Mouse (Mus musculus) C2C12 (cell line): ENCODE results near the gene Wdr66. TPM values are rescaled to one million over a fixed set of nuclear protein-coding genes. Genes with fewer than 3 reads are reported as not detected.

ENCODE experiments used
- H3K27me3 ChIP-seq: one replicate; pipeline ENCODE4 v1.6.1; 2011; ENCODE audit not compliant: control insufficient read depth, insufficient read depth, insufficient read length
- H3K36me3 ChIP-seq: one replicate; pipeline ENCODE4 v1.6.1; 2011; ENCODE audit not compliant: control insufficient read depth, insufficient read depth
- H3K4me3 ChIP-seq: one replicate; pipeline ENCODE4 v1.5.1; 2011; ENCODE audit warnings: mild to moderate bottlenecking, control low read depth; ENCODE audit not compliant: poor library complexity, insufficient read depth, severe bottlenecking
- H3K79me2 ChIP-seq: one replicate; pipeline ENCODE4 v1.6.1; 2011; ENCODE audit not compliant: control insufficient read depth, insufficient read depth
- H3K79me3 ChIP-seq: one replicate; pipeline ENCODE4 v1.6.1; 2011; ENCODE audit warnings: low read depth, control low read depth
- H3ac ChIP-seq: one replicate; pipeline ENCODE3; 2011; ENCODE audit warnings: low read depth; ENCODE audit not compliant: control insufficient read depth, insufficient read length
- CEBPB ChIP-seq: IDR thresholded peaks from one replicate; pipeline ENCODE4 v1.6.1; 2011; ENCODE audit warnings: low read depth, mild to moderate bottlenecking, control low read depth, moderate library complexity
- CTCF ChIP-seq: IDR thresholded peaks from one replicate; pipeline ENCODE4 v1.5.1; 2011; ENCODE audit not compliant: control insufficient read depth, insufficient read depth, insufficient read length
- FOSL1 ChIP-seq: IDR thresholded peaks from one replicate; pipeline ENCODE4 v1.8.0; 2011; ENCODE audit warnings: mild to moderate bottlenecking, low read length; ENCODE audit not compliant: poor library complexity, insufficient read depth, severe bottlenecking
- MAX ChIP-seq: IDR thresholded peaks from one replicate; pipeline ENCODE4 v1.6.1; 2011; ENCODE audit warnings: mild to moderate bottlenecking, control low read depth
- MYOD1 ChIP-seq: IDR thresholded peaks from one replicate; pipeline ENCODE4 v1.6.1; 2011; ENCODE audit warnings: low read depth; ENCODE audit not compliant: control insufficient read depth, insufficient read length
- MYOG ChIP-seq: IDR thresholded peaks from one replicate; pipeline ENCODE4 v1.6.1; 2011; ENCODE audit not compliant: control insufficient read depth, insufficient read length; ENCODE audit errors: extremely low read depth
- USF1 ChIP-seq: IDR thresholded peaks from one replicate; pipeline ENCODE4 v1.6.1; 2011; ENCODE audit warnings: low read depth, mild to moderate bottlenecking, control low read depth, moderate library complexity
- polyA plus RNA-seq: library from polyadenylated mRNA; unstranded; fragments of >200 nt; fragmentation: generic; extraction: Trizol; gene quantifications from one replicate; pipeline ENCODE4 v1.2.1, GENCODE M21; 2012; ENCODE audit warnings: missing spikeins

Wdr66 gene
- polyA plus RNA-seq, 1 experiment = 0.13 TPM

DNA sequence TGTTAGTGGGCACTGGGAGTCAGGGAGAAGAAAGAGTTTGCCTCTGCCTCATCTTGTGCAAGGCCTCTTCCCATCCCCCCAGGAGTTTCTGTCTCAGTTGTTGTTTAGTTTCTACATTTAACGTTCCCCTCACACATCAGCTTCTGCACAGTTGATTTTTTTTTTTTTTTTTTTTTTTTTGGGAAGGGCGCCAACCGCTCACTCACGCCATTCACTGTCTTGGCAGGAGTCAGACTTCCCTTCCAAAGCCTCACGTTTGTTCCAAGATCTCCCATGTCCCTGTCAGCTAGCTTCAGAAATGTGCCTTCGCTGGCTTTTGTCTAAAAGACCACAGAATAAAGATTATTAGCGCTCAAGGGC lies 25.4 kb downstream of the Wdr66 start:
- no peak overlapping the region for H3K4me3 ChIP-seq
- H3K36me3 ChIP-seq = no peaks in the 10 kb centered on the region
- H3K79me3 ChIP-seq = no peaks in the 10 kb centered on the region
- TF ChIP-seq CEBPB (no peak), MYOD1 (no peak), MAX (no peak), USF1 (no peak), FOSL1 (no peak), CTCF (no peak), MYOG (no peak)
- H3ac ChIP-seq = no peak overlapping the region
- H3K27me3 ChIP-seq = no peaks in the 10 kb centered on the region
- no peaks in the 10 kb centered on the region for H3K79me2 ChIP-seq

DNA sequence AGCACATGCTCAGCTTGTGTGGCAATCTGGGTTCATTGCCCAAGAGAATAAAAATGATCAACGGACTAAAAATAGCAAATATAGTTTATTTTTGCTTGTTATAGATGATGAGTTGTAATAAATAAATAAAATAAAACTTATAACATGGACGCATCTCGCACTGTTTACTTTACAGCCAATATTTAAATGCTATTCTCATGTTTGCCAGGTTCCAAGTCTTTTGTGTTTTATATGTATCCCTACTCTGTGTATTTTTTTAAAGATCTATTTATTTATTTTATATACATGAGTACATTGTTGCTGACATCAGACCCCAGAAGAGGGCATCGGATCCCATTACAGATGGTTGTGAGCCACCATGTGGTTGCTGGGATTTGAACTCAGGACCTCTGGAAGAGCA lies 25.8 kb downstream of the Wdr66 start:
- Histone ChIP-seq H3K79me3 (no peaks in the 10 kb centered on the region), H3K4me3 (no peak overlapping the region), H3K36me3 (no peaks in the 10 kb centered on the region), H3K79me2 (no peaks in the 10 kb centered on the region), H3K27me3 (no peaks in the 10 kb centered on the region), H3ac (no peak overlapping the region)
- TF ChIP-seq CTCF (no peak), MAX (no peak), FOSL1 (no peak), MYOG (no peak), USF1 (no peak), MYOD1 (no peak), CEBPB (no peak)

DNA sequence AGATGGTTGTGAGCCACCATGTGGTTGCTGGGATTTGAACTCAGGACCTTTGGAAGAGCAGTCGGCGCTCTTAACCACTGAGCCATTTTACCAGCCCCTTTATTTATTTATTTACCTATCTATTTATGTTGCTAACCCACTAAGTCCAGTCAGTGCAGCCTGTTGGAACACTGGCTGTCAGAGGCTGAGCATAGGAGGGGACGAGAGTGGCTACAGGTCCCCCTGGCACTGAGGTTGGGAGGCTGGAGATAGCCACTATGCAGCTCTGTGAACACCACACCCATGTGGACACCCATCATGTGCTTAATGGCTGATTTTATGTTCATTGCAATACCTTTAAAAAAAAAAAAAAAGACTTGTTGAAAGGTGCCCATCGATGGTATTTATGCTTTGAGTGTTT lies 27.3 kb downstream of the Wdr66 start:
- H3K79me3 ChIP-seq = no peaks in the 10 kb centered on the region
- H3K79me2 ChIP-seq = no peaks in the 10 kb centered on the region
- H3K4me3 ChIP-seq = no peak overlapping the region
- H3K27me3 ChIP-seq = no peaks in the 10 kb centered on the region
- no peak overlapping the region for H3ac ChIP-seq
- TF ChIP-seq MYOG = no peak
- no peaks in the 10 kb centered on the region for H3K36me3 ChIP-seq

DNA sequence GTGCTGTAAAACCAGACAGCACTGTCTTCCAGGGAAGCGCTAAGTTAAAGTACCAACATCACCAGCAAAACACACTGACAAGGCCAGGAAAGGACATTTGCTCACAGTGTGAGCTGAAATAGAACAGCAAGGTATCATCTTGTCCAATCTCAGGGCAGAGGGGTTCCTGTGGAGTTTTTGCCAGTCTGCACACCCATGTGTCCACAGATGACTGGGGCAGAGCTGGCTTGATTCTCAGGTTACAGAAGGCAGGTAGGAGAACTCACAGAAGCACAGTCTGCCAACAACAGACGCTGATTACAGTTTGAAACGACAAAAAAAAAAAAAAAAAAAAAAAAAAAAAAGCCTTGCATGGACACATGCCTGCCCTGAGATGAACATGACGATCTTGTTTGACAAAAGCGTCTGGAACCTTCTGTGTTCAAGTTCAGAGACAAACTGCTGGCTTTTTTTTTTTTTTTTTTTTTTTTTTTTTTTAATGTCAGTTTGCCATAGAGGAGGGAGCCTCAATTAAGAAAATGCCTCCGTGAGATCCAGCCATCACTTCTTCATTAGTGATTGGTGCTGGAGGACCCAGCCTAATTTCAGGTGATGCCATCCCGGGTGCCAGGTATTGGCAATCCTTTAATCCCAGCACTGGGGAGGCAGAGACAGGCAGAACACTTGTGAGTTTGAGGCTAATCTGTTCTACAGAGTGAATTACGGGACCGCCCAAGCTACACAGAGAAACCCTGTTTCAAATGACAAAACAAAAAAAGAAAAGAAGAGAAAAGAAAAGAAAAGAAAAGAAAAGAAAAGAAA lies 29.6 kb downstream of the Wdr66 start:
- Histone ChIP-seq H3K4me3 (no peak overlapping the region), H3K79me3 (no peaks in the 10 kb centered on the region), H3K27me3 (no peaks in the 10 kb centered on the region), H3K79me2 (no peaks in the 10 kb centered on the region), H3K36me3 (no peaks in the 10 kb centered on the region), H3ac (no peak overlapping the region)
- TF ChIP-seq MYOD1 = no peak
- TF ChIP-seq USF1 = no peak
- TF ChIP-seq CEBPB = no peak
- no peak for TF ChIP-seq MYOG
- TF ChIP-seq MAX = no peak
- TF ChIP-seq FOSL1 = no peak
- no peak for TF ChIP-seq CTCF

DNA sequence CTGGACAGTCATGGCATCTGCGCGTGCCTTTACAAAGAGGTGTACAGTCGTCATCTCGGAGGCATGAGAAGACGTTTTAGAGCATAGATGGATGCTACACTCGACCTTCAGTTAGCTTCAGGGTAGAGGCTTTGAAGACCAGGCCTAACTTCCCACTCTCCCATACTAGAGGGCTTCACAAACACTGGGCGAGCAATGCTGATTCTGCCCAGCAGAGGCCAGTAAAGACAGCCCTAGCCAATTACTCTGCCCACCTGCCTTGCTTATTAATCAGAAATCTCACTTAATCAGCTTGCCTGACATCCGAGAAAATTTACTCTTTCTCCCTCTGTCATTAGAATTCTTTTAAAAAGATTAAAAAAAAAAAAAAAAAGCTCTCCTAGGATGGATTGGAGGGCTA lies 33.3 kb downstream of the Wdr66 start:
- no peak overlapping the region for H3ac ChIP-seq
- no peak overlapping the region for H3K4me3 ChIP-seq
- H3K79me3 ChIP-seq = no peaks in the 10 kb centered on the region
- H3K79me2 ChIP-seq = no peaks in the 10 kb centered on the region
- no peaks in the 10 kb centered on the region for H3K36me3 ChIP-seq
- no peak for TF ChIP-seq USF1
- TF ChIP-seq MAX = no peak
- no peak for TF ChIP-seq CEBPB
- TF ChIP-seq MYOG = no peak
- H3K27me3 ChIP-seq = peaks cover 24% of the 10 kb centered on the region

DNA sequence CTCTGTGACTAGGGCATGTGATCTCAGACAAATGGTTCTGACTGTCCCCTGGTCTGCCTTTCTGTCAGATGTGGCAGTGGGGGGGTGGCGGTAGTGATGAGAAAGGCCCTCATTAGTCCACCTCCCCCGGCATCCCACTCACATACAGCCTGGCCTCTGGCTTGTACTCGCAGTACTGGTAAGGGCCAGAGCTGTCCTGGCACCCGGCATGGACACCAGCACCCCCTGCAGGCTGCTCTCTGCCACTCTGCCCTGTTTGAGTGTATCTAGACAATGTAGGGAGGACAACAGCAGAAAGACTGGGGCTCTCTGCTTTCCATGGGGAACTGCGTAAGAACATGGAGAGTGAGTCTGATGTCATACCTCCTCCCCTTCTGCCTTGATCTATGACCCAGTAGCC lies 36.2 kb downstream of the Wdr66 start:
- H3K4me3 ChIP-seq = no peak overlapping the region
- peaks cover 32% of the 10 kb centered on the region for H3K27me3 ChIP-seq
- no peaks in the 10 kb centered on the region for H3K79me2 ChIP-seq
- H3K79me3 ChIP-seq = no peaks in the 10 kb centered on the region
- no peaks in the 10 kb centered on the region for H3K36me3 ChIP-seq
- TF ChIP-seq MYOD1 (no peak), CTCF (no peak), CEBPB (no peak), USF1 (no peak), FOSL1 (no peak), MAX (no peak), MYOG (no peak)
- H3ac ChIP-seq = no peak overlapping the region
